Mouse (Mus musculus) CH12.LX (cell line): ENCODE data around the gene Elovl5. TPM values are rescaled to one million over a fixed set of nuclear protein-coding genes. Genes with fewer than 3 reads are reported as not detected.
A peak's percentile ranks its signal among the peaks of the same experiment; 100 is the strongest.

ENCODE experiments used
- DNase-seq: peaks from one replicate; pipeline ENCODE4 v3.0.0-alpha.2; 2013; ENCODE audit errors: extremely low read depth
- H3K27ac ChIP-seq: 2 replicates; pipeline ENCODE4 v1.5.1; 2012; ENCODE audit warnings: low read depth, mild to moderate bottlenecking, control low read depth, moderate library complexity; ENCODE audit not compliant: insufficient read depth
- H3K27me3 ChIP-seq: replicated peaks from 2 replicates; pipeline ENCODE3; 2012; ENCODE audit warnings: inconsistent platforms
- H3K36me3 ChIP-seq, 2 experiments: replicated peaks in 1 of 2; 2 replicates each; pipeline versions ENCODE3 to v1.6.1; 2012; ENCODE audit warnings: inconsistent platforms in 1 of 2, low read length in 1 of 2, mild to moderate bottlenecking in 1 of 2, mixed read lengths in 1 of 2, moderate library complexity in 1 of 2; ENCODE audit not compliant: control insufficient read depth in 1 of 2, insufficient read depth in 1 of 2
- H3K4me1 ChIP-seq, 2 experiments: 2 replicates each; pipeline ENCODE4 v1.6.1; 2012; ENCODE audit warnings: inconsistent platforms in 1 of 2, moderate library complexity in 1 of 2; ENCODE audit not compliant: insufficient read depth in 2 of 2, control insufficient read depth in 1 of 2
- H3K4me2 ChIP-seq: 2 replicates; pipeline ENCODE4 v1.6.1; 2012; ENCODE audit warnings: low read depth, mild to moderate bottlenecking, control low read depth; ENCODE audit not compliant: poor library complexity, insufficient read depth, severe bottlenecking
- H3K4me3 ChIP-seq, 3 experiments: fragments of 150-350 bp in 1 of 3; sonication (generic) in 1 of 3; replicated peaks in 1 of 3; 2 replicates each; pipeline versions ENCODE3 to v1.5.1; 2011 to 2012; ENCODE audit warnings: low read depth in 2 of 3, low read length in 2 of 3, mild to moderate bottlenecking in 2 of 3, moderate library complexity in 2 of 3, control low read depth in 1 of 3, improper control_type of control experiment in 1 of 3, inconsistent platforms in 1 of 3, mixed read lengths in 1 of 3; ENCODE audit not compliant: poor library complexity in 1 of 3
- H3K79me2 ChIP-seq: replicated peaks from 2 replicates; pipeline ENCODE4 v1.6.1; 2012; ENCODE audit warnings: mild to moderate bottlenecking, moderate library complexity; ENCODE audit not compliant: control insufficient read depth, poor library complexity, insufficient read depth, severe bottlenecking; ENCODE audit errors: extremely low read depth
- H3K9ac ChIP-seq: 2 replicates; pipeline ENCODE4 v1.6.1; 2012; ENCODE audit warnings: low read depth, mild to moderate bottlenecking, control low read depth, moderate library complexity; ENCODE audit not compliant: insufficient read depth
- H3K9me3 ChIP-seq: replicated peaks from 2 replicates; pipeline ENCODE3; 2012; ENCODE audit warnings: low read length, inconsistent platforms, mixed read lengths
- BHLHE40 ChIP-seq: IDR thresholded peaks from 2 replicates; pipeline ENCODE4 v1.6.1; 2011; ENCODE audit warnings: mild to moderate bottlenecking, low read depth, low read length, improper control_type of control experiment
- CHD2 ChIP-seq: IDR thresholded peaks from 2 replicates; pipeline ENCODE4 v1.6.1; 2011; ENCODE audit warnings: low read length, improper control_type of control experiment
- CTCF ChIP-seq, 2 experiments: IDR thresholded peaks in 1 of 2; conservative IDR thresholded peaks in 1 of 2; 2 replicates each; pipeline ENCODE4 v1.5.1; 2011 to 2012; ENCODE audit warnings: low read depth in 2 of 2, low read length in 2 of 2, improper control_type of control experiment in 1 of 2, inconsistent platforms in 1 of 2, mild to moderate bottlenecking in 1 of 2, moderate library complexity in 1 of 2
- E2F4 ChIP-seq: IDR thresholded peaks from 2 replicates; pipeline ENCODE4 v1.6.1; 2011; ENCODE audit warnings: low read depth, low read length, improper control_type of control experiment; ENCODE audit not compliant: insufficient replicate concordance
- ELF1 ChIP-seq: IDR thresholded peaks from 2 replicates; pipeline ENCODE4 v1.6.1; 2014; ENCODE audit warnings: low read depth, mild to moderate bottlenecking, inconsistent platforms, low read length, improper control_type of control experiment
- GABPA ChIP-seq: IDR thresholded peaks from 2 replicates; pipeline ENCODE4 v1.6.1; 2012; ENCODE audit warnings: low read depth, low read length, improper control_type of control experiment, inconsistent platforms; ENCODE audit not compliant: insufficient replicate concordance
- HCFC1 ChIP-seq: IDR thresholded peaks from 2 replicates; pipeline ENCODE4 v1.6.1; 2012; ENCODE audit warnings: low read depth, mild to moderate bottlenecking, inconsistent platforms, low read length, improper control_type of control experiment
- JUN ChIP-seq: IDR thresholded peaks from 2 replicates; pipeline ENCODE4 v1.6.1; 2011; ENCODE audit warnings: low read depth, mild to moderate bottlenecking, low read length, improper control_type of control experiment, moderate library complexity; ENCODE audit not compliant: insufficient read depth
- JUND ChIP-seq: conservative IDR thresholded peaks from 2 replicates; pipeline ENCODE4 v1.6.1; 2011; ENCODE audit warnings: low read depth, low read length, improper control_type of control experiment
- KAT2A ChIP-seq: IDR thresholded peaks from 2 replicates; pipeline ENCODE4 v1.6.1; 2012; ENCODE audit warnings: low read length, improper control_type of control experiment, inconsistent platforms; ENCODE audit not compliant: insufficient replicate concordance
- MAFK ChIP-seq: IDR thresholded peaks from 2 replicates; pipeline ENCODE4 v1.6.1; 2011; ENCODE audit warnings: low read length, improper control_type of control experiment; ENCODE audit not compliant: insufficient replicate concordance
- MAX ChIP-seq: IDR thresholded peaks from 2 replicates; pipeline ENCODE4 v1.6.1; 2011; ENCODE audit warnings: low read length, improper control_type of control experiment
- MAZ ChIP-seq: IDR thresholded peaks from 2 replicates; pipeline ENCODE4 v1.6.1; 2012; ENCODE audit warnings: low read depth, mild to moderate bottlenecking, inconsistent platforms, low read length, improper control_type of control experiment, moderate library complexity
- MEF2A ChIP-seq: IDR thresholded peaks from 2 replicates; pipeline ENCODE4 v1.6.1; 2014; ENCODE audit warnings: low read depth, mild to moderate bottlenecking, inconsistent platforms, low read length, improper control_type of control experiment, borderline replicate concordance
- MXI1 ChIP-seq: IDR thresholded peaks from 2 replicates; pipeline ENCODE4 v1.6.1; 2011; ENCODE audit warnings: mild to moderate bottlenecking, low read depth, low read length, improper control_type of control experiment
- NELFE ChIP-seq: IDR thresholded peaks from 2 replicates; pipeline ENCODE4 v1.6.1; 2011; ENCODE audit warnings: low read depth, low read length, improper control_type of control experiment
- POLR2A ChIP-seq: IDR thresholded peaks from 2 replicates; pipeline ENCODE4 v1.6.1; 2011; ENCODE audit warnings: low read depth, mild to moderate bottlenecking, improper control_type of control experiment, low read length
- RAD21 ChIP-seq: IDR thresholded peaks from 2 replicates; pipeline ENCODE4 v1.6.1; 2011; ENCODE audit warnings: low read depth, mild to moderate bottlenecking, low read length, improper control_type of control experiment, moderate library complexity
- RCOR1 ChIP-seq: conservative IDR thresholded peaks from 2 replicates; pipeline ENCODE4 v1.6.1; 2012; ENCODE audit warnings: low read depth, mild to moderate bottlenecking, inconsistent platforms, low read length, improper control_type of control experiment
- SIN3A ChIP-seq: IDR thresholded peaks from 2 replicates; pipeline ENCODE4 v1.6.1; 2012; ENCODE audit warnings: low read length, improper control_type of control experiment, inconsistent platforms
- SMC3 ChIP-seq: IDR thresholded peaks from 2 replicates; pipeline ENCODE4 v1.6.1; 2011; ENCODE audit warnings: low read depth, low read length, improper control_type of control experiment
- TBP ChIP-seq: conservative IDR thresholded peaks from 2 replicates; pipeline ENCODE4 v1.6.1; 2011; ENCODE audit warnings: low read depth, low read length, improper control_type of control experiment
- USF2 ChIP-seq: conservative IDR thresholded peaks from 2 replicates; pipeline ENCODE4 v1.6.1; 2011; ENCODE audit warnings: low read depth, low read length, improper control_type of control experiment
- ZC3H11A ChIP-seq: IDR thresholded peaks from 2 replicates; pipeline ENCODE4 v1.6.1; 2012; ENCODE audit warnings: low read depth, mild to moderate bottlenecking, inconsistent platforms, low read length, improper control_type of control experiment
- ZKSCAN1 ChIP-seq: IDR thresholded peaks from 2 replicates; pipeline ENCODE4 v1.6.1; 2012; ENCODE audit warnings: low read depth, inconsistent platforms, low read length, improper control_type of control experiment, borderline replicate concordance
- ZNF384 ChIP-seq: IDR thresholded peaks from 2 replicates; pipeline ENCODE4 v1.6.1; 2012; ENCODE audit warnings: low read depth, low read length, improper control_type of control experiment, inconsistent platforms
- dilution Hi-C: fragments of 300-500 bp; cut with MboI; formaldehyde crosslinking; loops from 2 replicates; pipeline ENCODE4 v1.14.3; 2020; ENCODE audit warnings: low sequenced_read_pairs; ENCODE audit not compliant: extremely low pct_unique_long_range_greater_than_20kb, extremely low pct_ligation_motif_present
- in situ Hi-C: fragments of 300-500 bp; cut with MboI; formaldehyde crosslinking; loops from 3 replicates; pipeline ENCODE4 v1.14.3; 2019; ENCODE audit warnings: low sequenced_read_pairs, low pct_ligation_motif_present, low pct_unique_long_range_greater_than_20kb, mixed read lengths
- polyA plus RNA-seq: library from polyadenylated mRNA; unstranded; fragments of >175 nt; gene quantifications from 2 replicates; pipeline ENCODE4 v1.2.1, GENCODE M21; 2012; ENCODE audit warnings: low read depth; ENCODE audit not compliant: insufficient read length
- total RNA-seq, 2 experiments: library from RNA; depleted of rRNA; stranded (reverse); fragments of 300-350 nt in 1 of 2; fragments of >200 nt in 1 of 2; gene quantifications; 2 replicates each; pipeline ENCODE4 v1.2.3; 2012 to 2014

Elovl5 gene
- total and polyA plus RNA-seq, 3 experiments, result 44.0 to 122 (median 63.0) TPM

DNA sequence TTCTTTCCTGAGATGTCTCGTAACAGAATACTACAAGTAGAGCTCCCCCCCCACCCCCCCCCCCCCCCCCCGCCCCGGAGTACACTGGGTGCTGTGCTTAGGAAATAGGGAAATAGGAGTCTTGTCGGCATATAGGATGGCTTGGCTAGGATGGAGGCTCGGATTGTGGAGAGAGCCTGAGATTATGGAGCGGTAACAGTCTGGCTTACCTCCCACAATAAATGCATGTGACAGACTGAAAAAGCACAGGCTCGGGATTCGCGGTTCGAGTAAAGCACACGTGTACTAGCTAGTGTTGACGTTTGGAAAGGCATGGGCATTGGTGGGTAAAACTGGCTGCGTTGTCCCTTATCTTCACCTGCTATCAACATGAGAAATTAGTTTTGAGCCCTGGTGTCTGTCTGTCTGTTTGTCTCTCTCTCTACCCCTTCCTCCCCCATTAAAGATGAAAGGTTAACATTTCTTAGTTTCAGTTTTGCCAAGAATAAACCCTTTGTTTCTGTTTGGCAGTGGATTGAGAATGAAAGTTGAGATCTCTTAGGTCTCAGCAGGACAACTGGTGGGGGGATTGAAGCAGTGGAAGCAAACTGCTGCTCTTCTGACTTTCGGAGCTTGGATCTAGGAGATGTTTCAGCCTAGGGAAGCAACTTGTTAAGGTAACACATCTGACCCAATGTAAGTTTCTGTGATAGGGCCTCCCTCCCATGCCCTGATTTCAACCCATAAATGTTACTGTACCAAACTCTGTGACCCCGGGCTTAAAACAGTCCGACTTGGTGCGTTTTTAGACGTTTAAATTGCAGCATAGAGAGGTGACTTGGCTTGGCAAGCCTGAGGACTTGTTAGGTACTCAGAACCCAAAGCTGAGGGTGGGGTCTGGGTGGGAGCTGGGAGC, 4.4 kb downstream of the Elovl5 start:
- Histone ChIP-seq H3K4me1 (peaks cover 18 to 85% of the 10 kb centered on the region in 2 experiments), H3K4me3 (no peak overlapping the region), H3K4me2 (peak overlapping the region; percentile 71), H3K27me3 (no peaks in the 10 kb centered on the region), H3K9me3 (no peaks in the 10 kb centered on the region), H3K9ac (no peak overlapping the region; the same call in 1 of the 2 replicates), H3K27ac (no peak overlapping the region), H3K36me3 (peaks cover 3 to 61% of the 10 kb centered on the region in 2 experiments), H3K79me2 (peaks cover 31% of the 10 kb centered on the region)
- no peak for DNase-seq
- in situ Hi-C loops, result no loop called here
- TF ChIP-seq RAD21 (no peak), KAT2A (no peak), ZKSCAN1 (no peak), MAFK (no peak), POLR2A (no peak), JUND (no peak), BHLHE40 (no peak), USF2 (no peak), MEF2A (no peak), HCFC1 (no peak), ZNF384 (no peak), MXI1 (no peak), SIN3A (no peak), TBP (no peak), MAX (no peak)
- dilution Hi-C loops, result no loop called here

DNA sequence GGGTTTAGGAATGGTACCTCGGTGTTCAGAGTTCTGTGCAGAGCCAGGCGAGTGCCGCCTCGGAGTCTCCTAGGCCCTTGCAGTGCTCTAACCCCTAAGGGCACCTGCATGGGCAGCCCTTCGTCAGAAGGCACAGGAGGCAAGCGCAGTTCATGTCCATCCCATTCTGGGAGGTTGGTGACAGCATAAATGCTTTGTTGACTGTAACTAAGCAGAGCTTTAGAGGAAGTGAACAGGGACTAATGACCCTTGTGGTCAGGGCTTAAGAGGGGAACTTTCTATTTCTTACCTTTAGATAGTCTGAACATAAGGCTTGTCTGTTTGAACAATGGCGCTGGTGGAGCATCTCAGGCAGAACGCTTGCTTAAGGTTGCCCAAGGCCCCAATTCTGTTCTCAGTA, 6.6 kb downstream of the Elovl5 start:
- H3K9me3 ChIP-seq, result no peaks in the 10 kb centered on the region
- H3K4me1 ChIP-seq, result peaks cover 22 to 98% of the 10 kb centered on the region in 2 experiments
- no peak overlapping the region for H3K4me3 ChIP-seq
- TF ChIP-seq SMC3, result no peak
- TF ChIP-seq CHD2, result no peak
- no peak for TF ChIP-seq TBP
- TF ChIP-seq JUND, result no peak
- TF ChIP-seq POLR2A, result no peak
- TF ChIP-seq MAFK, result no peak
- no peak for TF ChIP-seq MAZ
- no peak for TF ChIP-seq JUN
- TF ChIP-seq MXI1, result no peak
- no peak for TF ChIP-seq RAD21
- TF ChIP-seq ZNF384, result no peak
- TF ChIP-seq RCOR1, result no peak
- no peak for TF ChIP-seq NELFE
- no peak for TF ChIP-seq GABPA
- no peak for TF ChIP-seq CTCF (conservative IDR thresholded peaks at IDR 0.05 in 1 of 2, IDR thresholded peaks at IDR 0.05 in 1 of 2; ENCODE audit: low read depth in 2 of 2, low read length in 2 of 2)
- TF ChIP-seq BHLHE40, result no peak
- TF ChIP-seq ZC3H11A, result no peak
- no peak for TF ChIP-seq ELF1
- no peak for TF ChIP-seq E2F4
- no peak for TF ChIP-seq ZKSCAN1
- dilution Hi-C loops (no loop called here), in situ Hi-C loops (no loop called here)
- no peaks in the 10 kb centered on the region for H3K27me3 ChIP-seq
- H3K4me2 ChIP-seq, result no peak overlapping the region; the same call in 1 of the 2 replicates
- H3K36me3 ChIP-seq, result peaks cover 3 to 67% of the 10 kb centered on the region in 2 experiments
- no peak overlapping the region for H3K9ac ChIP-seq
- H3K79me2 ChIP-seq, result peaks cover 26% of the 10 kb centered on the region
- no peak overlapping the region for H3K27ac ChIP-seq
- no peak for DNase-seq
